Mouse (Mus musculus) left cerebral cortex, adult 2 months (tissue): Measurements from ENCODE around the gene Sesn2. TPM values are rescaled to one million over a fixed set of nuclear protein-coding genes. Genes with fewer than 3 reads are reported as not detected.
"Not testable (repeated sequence)": the region's sequence is repeated elsewhere in the genome, so short reads cannot be mapped to it uniquely, and the experiment has no call there.

Source experiments
- DNase-seq, 2 experiments: peaks; one replicate each; pipeline ENCODE4 v3.0.0; 2021 to 2022; ENCODE audit warnings: low spot score in 2 of 2, mixed read lengths in 1 of 2; ENCODE audit errors: extremely low spot score in 1 of 2
- H3K27ac ChIP-seq: fragments of 200-600 bp; 2 replicates; pipeline ENCODE4 v1.8.1; 2022
- H3K4me3 ChIP-seq: fragments of 200-600 bp; 2 replicates; pipeline ENCODE4 v1.8.1; 2022
- CTCF ChIP-seq: fragments of 200-600 bp; IDR thresholded peaks from 2 replicates; pipeline ENCODE4 v1.8.1; 2022; ENCODE audit warnings: antibody characterized with exemption, mild to moderate bottlenecking, moderate library complexity
- intact Hi-C: fragments of 180-260 bp; cut with DNase I; formaldehyde crosslinking; loops from one replicate; pipeline ENCODE4 v1.15.1; 2025
- total RNA-seq, 2 experiments: library from RNA; stranded (reverse); gene quantifications; 2 replicates each; pipeline ENCODE4 v1.2.3; 2021

Sesn2 gene
- total RNA-seq, 2 experiments from 2014 or later, result 10.4 to 10.7 TPM

DNA sequence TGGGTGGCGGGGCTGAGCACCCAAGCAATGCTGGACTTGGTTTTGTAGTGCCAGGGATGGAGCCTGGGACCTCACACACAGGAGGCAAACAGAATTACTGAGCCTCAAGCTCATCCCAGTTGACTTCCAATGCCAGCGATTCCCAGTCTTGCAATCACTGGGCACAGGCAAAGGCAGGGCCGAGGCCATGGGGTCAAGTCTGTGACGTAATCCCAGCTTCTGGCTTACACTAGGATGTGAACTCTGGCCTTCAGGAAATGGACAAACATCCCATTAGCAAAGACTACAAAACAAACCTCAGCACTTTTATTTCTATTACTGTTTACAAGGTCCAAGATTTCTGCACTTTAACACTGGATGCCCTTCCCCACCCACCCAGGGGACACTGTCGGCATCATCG lies 18.6 kb downstream of the Sesn2 start:
- intact Hi-C loops, result no loop called here
- no peak for DNase-seq
- Histone ChIP-seq H3K27ac (no peak overlapping the region), H3K4me3 (no peak overlapping the region)
- TF ChIP-seq CTCF, result no peak

- DNase-seq, result no peak
- Histone ChIP-seq H3K27ac (no peak overlapping the region), H3K4me3 (no peak overlapping the region)
- intact Hi-C loops, result no loop called here
- no peak for TF ChIP-seq CTCF
Measured at GRCm38 (mm10) chr4:132491057-132491456, 19.2 kb downstream of the Sesn2 start.

DNA sequence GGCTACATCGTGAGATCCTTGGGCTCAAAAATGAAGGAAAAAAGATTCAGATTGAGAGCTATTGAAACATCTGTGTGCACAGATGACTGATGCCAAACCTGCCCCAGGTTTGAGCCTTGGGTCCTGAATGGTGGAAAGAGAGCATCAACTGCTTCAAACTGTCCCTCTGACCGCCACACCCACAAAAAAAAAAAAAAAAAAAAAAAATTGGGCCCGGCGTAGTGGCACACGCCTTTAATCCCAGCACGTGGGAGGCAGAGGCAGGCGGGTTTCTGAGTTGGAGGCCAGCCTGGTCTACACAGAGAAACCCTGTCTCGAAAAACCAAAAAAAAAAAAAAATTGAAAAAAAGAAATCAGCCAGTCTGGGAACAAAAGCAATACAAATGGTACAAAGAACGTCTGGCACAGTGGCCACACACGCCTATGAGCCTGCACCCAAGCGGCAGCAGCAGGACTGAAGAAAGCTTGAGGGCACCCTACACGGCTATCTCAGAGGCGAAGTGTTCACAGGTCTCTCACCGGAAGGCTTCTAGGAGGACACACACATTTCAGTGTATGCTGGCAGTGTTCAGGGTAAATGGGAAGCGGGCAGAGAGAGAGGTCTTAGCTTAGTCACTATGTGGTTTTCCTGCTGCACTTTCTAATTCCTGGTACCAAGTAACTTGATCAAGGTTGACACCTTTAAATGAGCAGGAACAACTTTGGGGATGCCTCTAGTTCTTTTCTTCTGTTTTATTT lies 19.9 kb downstream of the Sesn2 start:
- H3K27ac ChIP-seq, result no peak overlapping the region
- no peak for DNase-seq
- no peak overlapping the region for H3K4me3 ChIP-seq
- no peak for TF ChIP-seq CTCF
- intact Hi-C loops, result no loop called here

DNA sequence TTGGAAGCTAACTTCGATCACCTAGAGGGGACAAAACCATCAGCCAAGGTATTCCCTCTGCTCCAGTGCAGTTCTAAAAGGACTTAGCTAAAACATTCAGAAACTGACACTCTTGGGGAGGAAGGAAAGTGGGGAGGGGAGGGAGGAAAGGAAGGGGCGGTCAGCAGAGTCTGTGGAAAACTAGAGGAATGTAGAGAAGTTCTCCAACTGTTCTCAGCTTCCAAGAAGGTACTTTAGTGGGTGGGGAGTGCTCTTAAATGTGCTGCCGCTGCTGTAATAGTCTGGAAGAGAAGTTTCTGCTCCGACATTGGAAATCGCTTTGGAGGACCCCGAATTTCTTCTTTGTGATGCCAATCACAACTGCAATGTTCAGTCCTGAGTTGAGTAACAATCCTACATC lies 21.3 kb downstream of the Sesn2 start:
- Histone ChIP-seq H3K27ac (no peak overlapping the region), H3K4me3 (no peak overlapping the region)
- intact Hi-C loops, result no loop called here
- DNase-seq, result no peak
- no peak for TF ChIP-seq CTCF

DNA sequence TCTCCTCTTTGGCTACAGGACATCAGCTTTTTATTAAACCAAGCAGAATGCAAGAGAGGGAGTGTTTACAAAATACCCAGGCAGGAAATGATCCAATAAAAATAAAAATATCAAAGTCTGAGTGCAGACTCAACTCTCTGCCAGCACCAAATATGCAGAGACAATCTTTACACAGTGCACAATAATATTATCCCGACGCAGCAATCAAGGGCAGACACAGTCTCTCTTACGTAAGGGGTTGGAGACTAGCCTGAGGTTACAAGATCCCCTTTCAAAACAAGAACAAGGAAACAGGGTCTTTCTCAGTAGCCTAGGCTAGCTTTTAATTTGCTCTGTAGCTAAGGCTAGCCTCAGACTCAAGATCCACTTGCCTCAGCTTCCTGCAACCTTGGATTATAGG lies 21.8 kb downstream of the Sesn2 start:
- no peak overlapping the region for H3K27ac ChIP-seq
- H3K4me3 ChIP-seq, result no peak overlapping the region
- DNase-seq, result no peak
- intact Hi-C loops, result no loop called here
- no peak for TF ChIP-seq CTCF

- no peak for TF ChIP-seq CTCF
- no peak overlapping the region for H3K4me3 ChIP-seq
- intact Hi-C loops, result no loop called here
Measured at GRCm38 (mm10) chr4:132484820-132485219, 25.5 kb downstream of the Sesn2 start.

GRCm38 (mm10) chr4:132484231-132484630 lies 26.1 kb downstream of the Sesn2 start:
- no peak for DNase-seq
- TF ChIP-seq CTCF, result no peak
- no peak overlapping the region for H3K4me3 ChIP-seq
- intact Hi-C loops, result no loop called here
- no peak overlapping the region for H3K27ac ChIP-seq

More at GRCm38 (mm10) chr4:132484820-132485219, 25.5 kb downstream of the Sesn2 start:
- no peak overlapping the region for H3K27ac ChIP-seq
- no peak for DNase-seq

DNA sequence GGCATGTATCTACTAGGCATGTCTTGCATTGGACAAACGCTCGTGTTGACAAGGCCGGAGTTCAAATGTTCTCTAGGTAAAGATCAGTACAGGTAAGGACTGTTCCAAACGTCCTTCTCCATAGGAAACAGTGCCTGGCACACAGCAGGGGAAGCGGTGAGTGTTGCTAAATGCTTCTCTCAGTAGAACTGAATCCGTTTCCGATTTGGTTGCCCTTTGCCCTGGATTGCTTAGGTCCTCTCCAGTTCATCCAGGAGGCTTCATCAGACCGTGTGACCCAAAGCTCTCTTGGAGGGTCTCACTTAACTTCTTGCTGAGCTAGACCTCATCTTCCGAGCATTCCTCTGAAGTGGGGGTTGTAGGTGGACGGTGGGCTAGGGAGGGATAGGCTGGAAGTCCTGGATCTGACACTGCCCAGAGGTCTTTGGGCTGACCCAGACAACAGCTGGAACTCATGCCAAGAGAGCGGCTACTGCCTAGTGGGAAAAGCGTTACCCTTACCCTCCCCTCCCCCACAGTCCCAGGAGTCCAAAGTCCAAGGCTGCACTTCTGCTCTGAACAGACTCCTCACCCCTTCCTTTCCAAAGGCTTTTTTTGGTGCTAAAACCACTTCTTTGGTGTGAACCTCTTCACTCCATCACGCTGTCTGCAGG lies 27.2 kb downstream of the Sesn2 start:
- intact Hi-C loops, result no loop called here
- H3K4me3 ChIP-seq, result no peak overlapping the region
- no peak overlapping the region for H3K27ac ChIP-seq
- no peak for DNase-seq
- TF ChIP-seq CTCF, result no peak

DNA sequence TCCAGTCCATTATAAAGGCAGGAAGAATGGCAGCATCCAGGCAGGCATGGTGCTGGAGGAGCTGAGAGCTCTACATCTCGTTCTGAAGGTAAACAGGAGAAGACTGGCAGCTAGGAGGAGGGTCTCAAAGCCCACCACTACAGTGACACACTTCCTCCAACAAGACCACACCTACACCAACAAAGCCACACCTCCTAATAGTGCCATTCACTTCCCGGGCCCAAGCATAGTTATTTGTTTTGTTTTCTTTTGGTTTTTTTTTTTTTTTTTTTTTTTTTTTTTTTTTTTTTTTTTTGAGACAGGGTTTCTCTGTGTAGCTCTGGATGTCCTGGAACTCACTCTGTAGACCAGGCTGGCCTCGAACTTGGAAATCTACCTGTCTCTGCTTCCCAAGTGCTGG lies 28.2 kb downstream of the Sesn2 start:
- H3K4me3 ChIP-seq, H3K27ac ChIP-seq, DNase-seq, intact Hi-C loops: not testable (repeated sequence)

GRCm38 (mm10) chr4:132477833-132478232 lies 32.5 kb downstream of the Sesn2 start:
- H3K27ac ChIP-seq, result no peak overlapping the region
- no peak overlapping the region for H3K4me3 ChIP-seq
- DNase-seq, result no peak
- intact Hi-C loops, result no loop called here
- TF ChIP-seq CTCF, result no peak

GRCm38 (mm10) chr4:132475895-132476878 lies 34.1 kb downstream of the Sesn2 start:
- Histone ChIP-seq H3K27ac (no peak overlapping the region), H3K4me3 (no peak overlapping the region)
- intact Hi-C loops, result no loop called here
- DNase-seq, result no peak
- TF ChIP-seq CTCF, result no peak

- no peak overlapping the region for H3K27ac ChIP-seq
- intact Hi-C loops, result no loop called here
- no peak for TF ChIP-seq CTCF
- DNase-seq, result no peak
- no peak overlapping the region for H3K4me3 ChIP-seq
Measured at GRCm38 (mm10) chr4:132474631-132475030, 35.7 kb downstream of the Sesn2 start.
